Comparison of ENCODE assay signal across 10 mouse cellular contexts in the genomic region with DNA sequence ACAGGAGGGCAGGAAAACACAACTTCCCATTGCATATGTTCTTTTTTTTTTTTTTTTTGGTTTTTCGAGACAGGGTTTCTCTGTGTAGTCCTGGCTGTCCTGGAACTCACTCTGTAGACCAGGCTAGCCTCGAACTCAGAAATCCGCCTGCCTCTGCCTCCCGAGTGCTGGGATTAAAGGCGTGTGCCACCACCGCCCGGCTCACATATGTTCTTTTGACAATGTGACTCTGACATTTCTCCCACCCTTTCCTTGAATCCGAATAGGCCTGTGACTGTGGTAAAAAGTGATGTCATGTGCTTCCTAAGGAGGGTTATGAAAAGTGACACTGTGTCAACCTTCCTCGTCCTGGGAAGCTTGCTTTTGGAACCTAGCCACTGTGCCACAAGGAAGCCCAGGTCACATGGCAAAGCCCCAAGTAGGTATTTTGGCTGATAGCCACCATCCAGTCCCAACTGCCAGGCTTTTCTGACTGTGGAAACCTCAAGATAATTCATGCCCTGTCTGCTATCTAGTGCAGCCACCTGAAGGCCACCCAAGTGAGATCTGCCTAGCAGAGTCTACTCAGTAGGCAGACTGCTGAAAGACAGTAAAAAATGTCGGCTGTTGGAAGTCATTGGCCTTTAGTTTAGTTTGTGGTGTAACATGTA. TPM values are rescaled to one million over a fixed set of nuclear protein-coding genes. Genes with fewer than 3 reads are reported as not detected.
DNase-seq lines count a peak whose midpoint lies in the region; ATAC-seq lines count a peak whose summit lies in the region.
"Had no signal": no experiment of that assay in that cellular context is flagged by ENCODE, and none has a peak within 500 bp of the region (broad histone marks: within the 10 kb centered on the region; RNA-seq: fewer than 3 reads in every experiment).

No protein-coding gene starts in this region.

- H3K9me3 ChIP-seq in hindbrain, embryonic 13.5 days = no peaks in the 10 kb centered on the region
- H3K9me3 ChIP-seq in intestine, embryonic 15.5 days = no peaks in the 10 kb centered on the region
- H3K9me3 ChIP-seq: limb, embryonic 15.5 days had no signal

- no peak overlapping the region for H3K27ac ChIP-seq in hindbrain, embryonic 13.5 days
- H3K27ac ChIP-seq in intestine, embryonic 15.5 days = no peak overlapping the region
- H3K27ac ChIP-seq: limb, embryonic 15.5 days had no signal

- 91% methylated on average over 10 of the region's 10 CpGs for WGBS in hindbrain, embryonic 13.5 days
- 86% methylated on average over 10 of the region's 10 CpGs for WGBS in intestine, embryonic 15.5 days

- H3K9ac ChIP-seq in hindbrain, embryonic 13.5 days = no peak overlapping the region
- no peak overlapping the region for H3K9ac ChIP-seq in intestine, embryonic 15.5 days
- H3K9ac ChIP-seq: limb, embryonic 15.5 days had no signal

- H3K4me1 ChIP-seq in hindbrain, embryonic 13.5 days (replicated peaks) = 0 out of 2 replicates have a peak, but pooled peaks cover under 1% of the 10 kb centered on the region
- H3K4me1 ChIP-seq in intestine, embryonic 15.5 days (replicated peaks) = no peaks in the 10 kb centered on the region
- H3K4me1 ChIP-seq: limb, embryonic 15.5 days had no signal

- H3K36me3 ChIP-seq in hindbrain, embryonic 13.5 days = no peaks in the 10 kb centered on the region
- H3K36me3 ChIP-seq in intestine, embryonic 15.5 days = no peaks in the 10 kb centered on the region
- H3K36me3 ChIP-seq: limb, embryonic 15.5 days had no signal

- H3K4me2 ChIP-seq in hindbrain, embryonic 13.5 days = no peak overlapping the region
- no peak overlapping the region for H3K4me2 ChIP-seq in intestine, embryonic 15.5 days (replicated peaks)
- H3K4me2 ChIP-seq: limb, embryonic 15.5 days had no signal

- H3K4me3 ChIP-seq in hindbrain, embryonic 13.5 days = no peak overlapping the region
- H3K4me3 ChIP-seq in intestine, embryonic 15.5 days (replicated peaks) = no peak overlapping the region
- H3K4me3 ChIP-seq: limb, embryonic 15.5 days had no signal

- DNase-seq in cerebellum, adult 8-10 months = no peak
- DNase-seq in cerebellum, adult 11 months = peak; percentile 45
- peak; percentile 51 for DNase-seq in kidney, postnatal 14 days
- peak; percentile 65 for DNase-seq in lung, postnatal 36 days
- no peak for DNase-seq in thymus, adult 18-20 months
- DNase-seq: gastrocnemius, postnatal 25 days had no signal

- no peaks in the 10 kb centered on the region for H3K27me3 ChIP-seq in hindbrain, embryonic 13.5 days
- H3K27me3 ChIP-seq in intestine, embryonic 15.5 days (replicated peaks) = no peaks in the 10 kb centered on the region
- H3K27me3 ChIP-seq: limb, embryonic 15.5 days had no signal

- ATAC-seq in cerebellum, adult (ENCODE audit: insufficient number of reproducible peaks, low FRiP score, low TSS enrichment) = 0 out of 2 replicates have a peak, but pooled peaks have one; percentile 58
- ATAC-seq in hindbrain, embryonic 13.5 days (ENCODE audit: low FRiP score) = no peak
- ATAC-seq in intestine, embryonic 15.5 days = no peak

RNA-seq across cellular contexts. Expression of gene Slc44a1, which starts 8.5 kb away (rescaled TPM):
- 8.8 and 9.8 TPM in 2 replicates for polyA plus RNA-seq in hindbrain, embryonic 13.5 days (2015; fragmentation: Nextera tagmentation; extraction: Ambion mirVana)
- 51.6 and 56.3 TPM in 2 replicates for polyA plus RNA-seq in intestine, embryonic 15.5 days (2015; fragmentation: Nextera tagmentation; extraction: Ambion mirVana)

Comparison
In these comparisons a context has a peak if more than half of its experiments do, and no peak if none do; other contexts are left out.
1. DNase-seq: peak in cerebellum, adult 11 months (single experiment), kidney, postnatal 14 days (single experiment) and lung, postnatal 36 days (single experiment); none in cerebellum, adult 8-10 months (single experiment) and thymus, adult 18-20 months (0 of 2).